Mouse (Mus musculus): ENCODE data around the gene Ssh1.

DNA sequence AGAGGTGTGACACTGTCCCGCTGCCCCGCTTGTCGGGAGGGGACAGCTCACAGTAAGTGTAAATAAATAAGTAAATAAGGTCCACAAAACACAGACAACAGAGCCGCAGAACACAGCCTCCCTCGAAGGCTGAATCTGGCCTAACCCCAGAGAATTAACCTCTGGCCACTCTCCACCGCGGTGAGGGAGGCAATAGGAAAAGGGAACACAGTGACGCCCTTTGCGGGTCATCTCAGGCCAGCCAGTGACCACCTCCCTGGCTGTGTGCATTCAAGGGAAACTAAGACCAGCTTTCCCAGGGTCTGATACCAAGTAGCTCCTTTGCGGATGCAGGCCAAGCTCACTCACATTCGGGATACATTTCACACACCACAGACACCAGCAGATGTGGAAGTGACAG lies 25.3 kb downstream of the Ssh1 start:
- TF ChIP-seq CTCF (IDR thresholded peaks at IDR 0.05; ENCODE audit: extremely low read depth, insufficient read depth, insufficient read length, insufficient replicate concordance) = no peak
- TF ChIP-seq POLR2A (IDR thresholded peaks at IDR 0.05; ENCODE audit: low read depth, low read length) = no peak

Data from spleen, adult 2 months (tissue).